Comparison of ENCODE assay signal across 7 mouse cellular contexts in genomic region chr3:145923874-145924577, GRCm38 (mm10). TPM values are rescaled to one million over a fixed set of nuclear protein-coding genes. Genes with fewer than 3 reads are reported as not detected.
DNase-seq lines count a peak whose midpoint lies in the region; ATAC-seq lines count a peak whose summit lies in the region.

No protein-coding gene starts in this region.

- H3K9ac ChIP-seq in intestine, embryonic 16.5 days (ENCODE audit: low read depth, low read length), result peak overlapping the region; percentile 92
- H3K9ac ChIP-seq in midbrain, embryonic 11.5 days (ENCODE audit: low read length), result peak overlapping the region; percentile 83

- H3K4me1 ChIP-seq in intestine, embryonic 16.5 days (ENCODE audit: control insufficient read depth, insufficient read depth, low read length), result peaks cover 14% of the 10 kb centered on the region
- H3K4me1 ChIP-seq in midbrain, embryonic 11.5 days (ENCODE audit: control insufficient read depth, insufficient read depth, low read length), result peaks cover 7% of the 10 kb centered on the region

- H3K9me3 ChIP-seq in intestine, embryonic 16.5 days (ENCODE audit: control insufficient read depth, low read length), result no peaks in the 10 kb centered on the region
- H3K9me3 ChIP-seq in midbrain, embryonic 11.5 days (ENCODE audit: control insufficient read depth, low read length), result no peaks in the 10 kb centered on the region

- peak; percentile 99 for ATAC-seq in intestine, embryonic 16.5 days
- ATAC-seq in midbrain, embryonic 11.5 days (ENCODE audit: low FRiP score), result peak; percentile 100

- 0 out of 2 replicates have a peak, but pooled peaks cover 4% of the 10 kb centered on the region for H3K36me3 ChIP-seq in intestine, embryonic 16.5 days (ENCODE audit: control insufficient read depth, insufficient read depth, low read length)
- no peaks in the 10 kb centered on the region for H3K36me3 ChIP-seq in midbrain, embryonic 11.5 days (ENCODE audit: control insufficient read depth, insufficient read depth, low read length)

- peak; percentile 99 for DNase-seq in adrenal gland, adult 8-10 months
- DNase-seq in embryo, embryonic 9.5 days (ENCODE audit: extremely low spot score), result peak; percentile 99
- DNase-seq in gastrocnemius, postnatal 4 days (ENCODE audit: low spot score in 2 of 2), result peak; percentile 98 to 99
- peak; percentile 99 for DNase-seq in left cerebral cortex, postnatal 36 days (ENCODE audit: low spot score in 2 of 2)
- DNase-seq in midbrain, embryonic 11.5 days (ENCODE audit: low spot score, missing footprints), result peak; percentile 99
- peak; percentile 100 for DNase-seq in skeletal muscle tissue, adult 2 months (ENCODE audit: low read depth, low spot score)

- under 1% methylated on average over 58 of the region's 58 CpGs for WGBS in intestine, embryonic 16.5 days
- WGBS in midbrain, embryonic 11.5 days, result under 1% methylated on average over 58 of the region's 58 CpGs

- H3K4me3 ChIP-seq in intestine, embryonic 16.5 days (ENCODE audit: low read length), result peak overlapping the region; percentile 70
- H3K4me3 ChIP-seq in midbrain, embryonic 11.5 days (ENCODE audit: low read depth, low read length), result peak overlapping the region; percentile 84

- intact Hi-C loops in left cerebral cortex, postnatal 36 days (cut with DNase I), result no loop called here

- H3K27me3 ChIP-seq in intestine, embryonic 16.5 days (replicated peaks; ENCODE audit: control insufficient read depth, insufficient read depth, low read length), result no peaks in the 10 kb centered on the region
- no peaks in the 10 kb centered on the region for H3K27me3 ChIP-seq in midbrain, embryonic 11.5 days (ENCODE audit: control insufficient read depth, insufficient read depth, low read length)

- peak overlapping the region; percentile 67 for H3K4me2 ChIP-seq in intestine, embryonic 16.5 days (ENCODE audit: low read depth, low read length)
- peak overlapping the region; percentile 78 for H3K4me2 ChIP-seq in midbrain, embryonic 11.5 days

- H3K27ac ChIP-seq in intestine, embryonic 16.5 days (ENCODE audit: low read length), result peak overlapping the region; percentile 97
- peak overlapping the region; percentile 82 for H3K27ac ChIP-seq in midbrain, embryonic 11.5 days (ENCODE audit: low read depth, low read length)

RNA-seq across cellular contexts. Expression of gene Bcl10, which starts 1.4 kb away (rescaled TPM):
- 10 to 100 TPM; 21.8 to 25.1 (median 23.4) TPM for total RNA-seq in adrenal gland, adult 8-10 months (2022)
- total RNA-seq in gastrocnemius, postnatal 4 days (2021), result 10 to 100 TPM; 23.7 to 26.8 TPM
- 47.2 and 51.7 TPM in 2 replicates for polyA plus RNA-seq in intestine, embryonic 16.5 days (2015; fragmentation: Nextera tagmentation; extraction: Ambion mirVana)
- 10 to 100 TPM; 12.1 to 14.8 TPM for total RNA-seq in left cerebral cortex, postnatal 36 days (2021)
- polyA plus RNA-seq in midbrain, embryonic 11.5 days (2014; fragmentation: Nextera tagmentation; extraction: Ambion mirVana), result 57.4 and 59.2 TPM in 2 replicates

RNA-seq across cellular contexts. Expression of gene 2410004B18Rik, which starts 13.8 kb away (rescaled TPM):
- 10 to 100 TPM; 17.4 to 25.4 (median 22.4) TPM for total RNA-seq in adrenal gland, adult 8-10 months (2022)
- total RNA-seq in gastrocnemius, postnatal 4 days (2021), result 10 to 100 TPM; 15.0 to 22.4 TPM
- 38.5 and 42.0 TPM in 2 replicates for polyA plus RNA-seq in intestine, embryonic 16.5 days (2015; fragmentation: Nextera tagmentation; extraction: Ambion mirVana)
- 10 to 100 TPM; 36.8 to 44.5 TPM for total RNA-seq in left cerebral cortex, postnatal 36 days (2021)
- polyA plus RNA-seq in midbrain, embryonic 11.5 days (2014; fragmentation: Nextera tagmentation; extraction: Ambion mirVana), result 63.3 and 69.3 TPM in 2 replicates

Comparison
In these comparisons a context has a peak if more than half of its experiments do, and no peak if none do; other contexts are left out.
1. Peak in every context shown above with its lines: DNase-seq, ATAC-seq, H3K4me3 ChIP-seq and H3K27ac ChIP-seq.